ENCODE assay signal across 9 mouse cellular contexts in genomic region chr6:34353658-34354353, GRCm38 (mm10). TPM values are rescaled to one million over a fixed set of nuclear protein-coding genes. Genes with fewer than 3 reads are reported as not detected.
DNase-seq lines count a peak whose midpoint lies in the region; ATAC-seq and TF ChIP-seq lines count a peak whose summit lies in the region.
"Had no signal": no experiment of that assay in that cellular context is flagged by ENCODE, and none has a peak within 500 bp of the region (broad histone marks: within the 10 kb centered on the region; RNA-seq: fewer than 3 reads in every experiment).

Gene Akr1b8 (plus strand): TSS chr6:34354119.

- H3K9me3 ChIP-seq in embryonic facial prominence, embryonic 10.5 days = no peaks in the 10 kb centered on the region
- no peaks in the 10 kb centered on the region for H3K9me3 ChIP-seq in hindbrain, embryonic 12.5 days (replicated peaks)

- no peak for TF ChIP-seq CTCF in C2C12 (IDR thresholded peaks at IDR 0.05; ENCODE audit: control insufficient read depth, insufficient read depth, insufficient read length)

- peak within 1 kb of the TSS; percentile 76 for H3K27ac ChIP-seq in embryonic facial prominence, embryonic 10.5 days (replicated peaks)
- peak within 1 kb of the TSS; percentile 30; the same call in 1 of the 2 replicates for H3K27ac ChIP-seq in hindbrain, embryonic 12.5 days
- peak within 1 kb of the TSS; percentile 17 for H3K27ac ChIP-seq in macrophage

- ATAC-seq in hindbrain, embryonic 12.5 days (ENCODE audit: low FRiP score) = 0 out of 2 replicates have a peak, but pooled peaks have one; percentile 38

- no peaks in the 10 kb centered on the region for H3K27me3 ChIP-seq in C2C12 (ENCODE audit: control insufficient read depth, insufficient read depth, insufficient read length)
- H3K27me3 ChIP-seq in embryonic facial prominence, embryonic 10.5 days (replicated peaks; ENCODE audit: low read depth, poor library complexity, severe bottlenecking) = no peaks in the 10 kb centered on the region; the same call in 1 of the 2 replicates
- no peaks in the 10 kb centered on the region for H3K27me3 ChIP-seq in hindbrain, embryonic 12.5 days

- H3K4me3 ChIP-seq in C2C12 (ENCODE audit: insufficient read depth, poor library complexity, severe bottlenecking) = peak within 1 kb of the TSS; percentile 28
- H3K4me3 ChIP-seq in embryonic facial prominence, embryonic 10.5 days = peak within 1 kb of the TSS; percentile 55
- H3K4me3 ChIP-seq in hindbrain, embryonic 12.5 days = peak within 1 kb of the TSS; percentile 18
- peak within 1 kb of the TSS; percentile 12; the same call in 1 of the 2 replicates for H3K4me3 ChIP-seq in macrophage (ENCODE audit: inconsistent target)

- H3K4me2 ChIP-seq in hindbrain, embryonic 12.5 days (replicated peaks) = peak within 1 kb of the TSS; percentile 53

- H3ac ChIP-seq in C2C12 (ENCODE audit: control insufficient read depth, insufficient read length, low read depth) = peak within 1 kb of the TSS; percentile 60

- H3K79me3 ChIP-seq in C2C12 (ENCODE audit: low read depth) = no peaks in the 10 kb centered on the region

- peaks cover 25% of the 10 kb centered on the region for H3K36me3 ChIP-seq in C2C12 (ENCODE audit: control insufficient read depth, insufficient read depth)
- H3K36me3 ChIP-seq in embryonic facial prominence, embryonic 10.5 days (replicated peaks) = no peaks in the 10 kb centered on the region
- no peaks in the 10 kb centered on the region for H3K36me3 ChIP-seq in hindbrain, embryonic 12.5 days
- no peaks in the 10 kb centered on the region for H3K36me3 ChIP-seq in macrophage (ENCODE audit: inconsistent target)

- peak in 1 of 2 experiments; percentile 45 for DNase-seq in adrenal gland, adult 18-20 months (ENCODE audit: low spot score in 2 of 2)
- DNase-seq in embryonic facial prominence, embryonic 10.5 days (ENCODE audit: low spot score) = peak; percentile 50
- DNase-seq in layer of hippocampus, adult 9-11 months = no peak
- DNase-seq in spleen, postnatal 36 days (ENCODE audit: low spot score in 2 of 2) = no peak
- DNase-seq in c-Kit-positive CD71-positive TER-119-positive erythroid progenitor cells, embryonic 14.5 days (ENCODE audit: low spot score) = no peak

- peak within 1 kb of the TSS; percentile 18 for H3K9ac ChIP-seq in hindbrain, embryonic 12.5 days

- 13% methylated on average over 16 of the region's 16 CpGs for WGBS in embryonic facial prominence, embryonic 10.5 days
- 15% methylated on average over 16 of the region's 16 CpGs for WGBS in hindbrain, embryonic 12.5 days
- 54% methylated on average over 14 of the region's 16 CpGs for WGBS in macrophage (ENCODE audit: missing documents)

- H3K79me2 ChIP-seq in C2C12 (ENCODE audit: control insufficient read depth, insufficient read depth) (peaks cover 22% of the 10 kb centered on the region), macrophage (ENCODE audit: inconsistent target) (no peaks in the 10 kb centered on the region)

- H3K4me1 ChIP-seq in embryonic facial prominence, embryonic 10.5 days = peaks cover 19% of the 10 kb centered on the region
- peaks cover 11% of the 10 kb centered on the region; the same call in 1 of the 2 replicates for H3K4me1 ChIP-seq in hindbrain, embryonic 12.5 days

TF ChIP-seq in C2C12, 6 proteins besides CTCF, POLR2A, EP300 and RAD21:
- TF ChIP-seq MAX (IDR thresholded peaks at IDR 0.05) = no peak
- no peak for TF ChIP-seq MYOD1 (IDR thresholded peaks at IDR 0.05; ENCODE audit: control insufficient read depth, insufficient read length, low read depth)
- TF ChIP-seq FOSL1 (IDR thresholded peaks at IDR 0.05; ENCODE audit: insufficient read depth, low read length, poor library complexity, severe bottlenecking) = no peak
- TF ChIP-seq MYOG (IDR thresholded peaks at IDR 0.05; ENCODE audit: control insufficient read depth, extremely low read depth, insufficient read length) = no peak
- TF ChIP-seq CEBPB (IDR thresholded peaks at IDR 0.05; ENCODE audit: low read depth) = no peak
- no peak for TF ChIP-seq USF1 (IDR thresholded peaks at IDR 0.05; ENCODE audit: low read depth)

RNA-seq across cellular contexts. Expression of gene Akr1b8, which starts in this region (rescaled TPM):
- 95.1 TPM for polyA plus RNA-seq in C2C12 (2012; fragmentation: generic; extraction: Trizol)
- 100 to 1,000 TPM; 227 to 304 TPM for total RNA-seq in adrenal gland, adult 18-20 months (2021)
- 14.1 and 15.9 TPM in 2 replicates for polyA plus RNA-seq in embryonic facial prominence, embryonic 10.5 days (2016; fragmentation: Nextera tagmentation; extraction: Ambion mirVana)
- 18.4 and 19.9 TPM in 2 replicates for polyA plus RNA-seq in hindbrain, embryonic 12.5 days (2016; fragmentation: Nextera tagmentation; extraction: Ambion mirVana)
- total RNA-seq in macrophage (2018; cell fraction: chromatin; rRNA removed) = 10 to 100 TPM in 2 of 26 experiments, 1 to 10 TPM in 18, under 1 TPM in 3, not detected in 3; 0.59 to 14.6 (median 2.0) TPM
- 10 to 100 TPM in 13 of 26 experiments, 1 to 10 TPM in 13; 2.4 to 21.6 (median 10.9) TPM for total RNA-seq in macrophage (2018; cell fraction: cytosol; rRNA removed)
- total RNA-seq in macrophage (2018; cell fraction: nucleus; rRNA removed) = 10 to 100 TPM in 1 of 26 experiments, 1 to 10 TPM in 20, under 1 TPM in 5; 0.44 to 20.7 (median 2.7) TPM
- polyA plus RNA-seq in macrophage (2018) = 17.3 to 79.9 TPM (median 28.5 TPM) in 3 replicates
- total RNA-seq: neutrophil, adult 5-6 weeks had no signal

Comparison
In these comparisons a context has a peak if more than half of its experiments do, and no peak if none do; other contexts are left out.
1. H3K27ac ChIP-seq: peak in every context shown above with its lines; median percentile 76 in embryonic facial prominence, embryonic 10.5 days; 30 in hindbrain, embryonic 12.5 days; 17 in macrophage.